Mouse (Mus musculus): ENCODE results near the gene Zfand4.

GRCm38 (mm10) chr6:116374618-116375017, 110.6 kb downstream of the Zfand4 start:
- TF ChIP-seq CTCF (IDR thresholded peaks at IDR 0.05; ENCODE audit: borderline replicate concordance, insufficient read depth, low read depth, low read length) (no peak), POLR2A (IDR thresholded peaks at IDR 0.05; ENCODE audit: borderline replicate concordance, insufficient read depth, low read length) (no peak)

All from cerebellum, adult 2 months (tissue).